Mouse (Mus musculus): Measurements from ENCODE around the gene 4933434E20Rik. TPM values are rescaled to one million over a fixed set of nuclear protein-coding genes. Genes with fewer than 3 reads are reported as not detected.

Gene 4933434E20Rik
- polyA plus RNA-seq, 1 experiment: 67.1 TPM

DNA sequence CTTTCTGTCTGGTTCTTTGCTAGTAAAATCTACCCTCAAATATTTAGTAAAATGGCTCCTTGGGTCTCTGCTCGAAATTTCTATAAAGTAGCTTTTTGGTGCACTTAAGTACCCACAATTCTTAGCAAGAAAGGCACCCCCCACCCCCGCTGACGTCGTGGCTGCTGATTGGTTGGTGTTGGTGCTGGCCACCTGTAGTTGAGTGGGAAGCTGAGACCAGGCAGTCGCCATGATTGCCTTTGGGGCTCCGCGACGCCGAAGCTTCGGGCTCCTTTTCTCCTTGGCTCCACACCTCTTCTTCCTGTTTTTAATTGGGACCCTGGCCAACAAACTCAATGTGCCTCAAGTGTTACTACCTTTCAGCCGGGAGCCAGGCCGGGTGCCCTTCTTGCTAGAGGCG lies 52.5 kb downstream of the 4933434E20Rik start, which contains the start of gene Nup210l:
Gene Nup210l, plus strand, starts transcription at position 195 of the 400 bp plus-strand sequence.
- Histone ChIP-seq H3K27ac (ENCODE audit: insufficient read depth, low read length) (no peak within 1 kb of the TSS), H3K27me3 (ENCODE audit: control insufficient read depth, insufficient read depth, low read length, poor library complexity, severe bottlenecking) (no peaks in the 10 kb centered on the region), H3K4me3 (ENCODE audit: low read depth, low read length) (no peak within 1 kb of the TSS), H3K36me3 (ENCODE audit: control insufficient read depth, insufficient read depth, low read length, poor library complexity, severe bottlenecking) (peaks cover 2% of the 10 kb centered on the region; the same call in 1 of the 2 replicates), H3K9ac (ENCODE audit: low read depth, poor library complexity, severe bottlenecking) (no peak within 1 kb of the TSS), H3K9me3 (replicated peaks; ENCODE audit: control insufficient read depth, insufficient read depth, low read length, poor library complexity, severe bottlenecking) (no peaks in the 10 kb centered on the region), H3K4me1 (ENCODE audit: control insufficient read depth, insufficient read depth, low read length) (peaks cover 2% of the 10 kb centered on the region)
- no peak for TF ChIP-seq POLR2A (IDR thresholded peaks at IDR 0.05; ENCODE audit: insufficient read depth, low read length)
- TF ChIP-seq EP300 (IDR thresholded peaks at IDR 0.05; ENCODE audit: insufficient read depth, low read depth, low read length): no peak
- no peak for TF ChIP-seq CTCF (IDR thresholded peaks at IDR 0.05; ENCODE audit: low read depth, low read length)

DNA sequence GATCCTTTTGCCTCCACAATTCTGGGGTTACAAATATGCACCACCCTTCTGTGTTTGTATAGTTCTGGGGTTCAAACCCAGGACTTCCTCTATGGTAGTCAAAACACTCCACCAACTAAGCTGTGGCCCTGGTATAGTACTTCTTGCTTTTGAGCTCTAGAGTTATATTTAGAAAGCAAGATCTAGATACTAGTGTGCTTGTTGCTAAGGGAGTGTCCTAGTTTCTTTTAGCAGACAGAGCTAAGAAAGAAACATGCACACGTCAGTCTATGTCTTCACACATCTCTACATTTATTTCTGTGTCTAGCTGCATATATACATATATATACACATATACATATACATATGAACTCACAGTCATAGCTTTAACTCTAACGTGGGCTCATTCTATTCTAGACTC lies 60.3 kb downstream of the 4933434E20Rik start:
- Histone ChIP-seq H3K4me3 (ENCODE audit: low read depth, low read length) (no peak overlapping the region), H3K27ac (ENCODE audit: insufficient read depth, low read length) (no peak overlapping the region), H3K27me3 (ENCODE audit: control insufficient read depth, insufficient read depth, low read length, poor library complexity, severe bottlenecking) (no peaks in the 10 kb centered on the region), H3K36me3 (ENCODE audit: control insufficient read depth, insufficient read depth, low read length, poor library complexity, severe bottlenecking) (no peaks in the 10 kb centered on the region), H3K9me3 (replicated peaks; ENCODE audit: control insufficient read depth, insufficient read depth, low read length, poor library complexity, severe bottlenecking) (no peaks in the 10 kb centered on the region), H3K9ac (ENCODE audit: low read depth, poor library complexity, severe bottlenecking) (no peak overlapping the region), H3K4me1 (ENCODE audit: control insufficient read depth, insufficient read depth, low read length) (no peaks in the 10 kb centered on the region)
- TF ChIP-seq POLR2A (IDR thresholded peaks at IDR 0.05; ENCODE audit: insufficient read depth, low read length): no peak
- TF ChIP-seq CTCF (IDR thresholded peaks at IDR 0.05; ENCODE audit: low read depth, low read length): no peak
- no peak for TF ChIP-seq EP300 (IDR thresholded peaks at IDR 0.05; ENCODE audit: insufficient read depth, low read depth, low read length)

DNA sequence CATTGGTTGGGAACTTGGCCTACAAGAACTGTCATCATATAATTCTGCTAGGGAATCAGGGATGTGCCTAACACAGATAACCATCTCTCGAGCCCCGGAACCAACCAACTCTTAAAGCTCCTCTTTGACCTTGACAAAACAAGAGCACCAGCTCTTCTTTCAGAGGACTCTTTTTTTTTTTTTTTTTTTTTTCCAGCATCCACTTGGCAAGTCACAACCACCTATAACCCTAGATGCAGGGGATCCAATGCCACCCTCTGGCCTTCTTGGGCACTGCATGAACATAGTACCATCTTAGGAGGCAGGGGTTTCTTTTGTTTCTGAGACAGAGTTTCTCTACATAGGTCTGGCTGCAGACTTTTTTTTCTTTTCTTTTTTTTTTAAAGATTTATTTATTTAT lies 62.9 kb downstream of the 4933434E20Rik start:
- Histone ChIP-seq H3K9me3 (replicated peaks; ENCODE audit: control insufficient read depth, insufficient read depth, low read length, poor library complexity, severe bottlenecking) (no peaks in the 10 kb centered on the region), H3K27ac (ENCODE audit: insufficient read depth, low read length) (no peak overlapping the region), H3K4me3 (ENCODE audit: low read depth, low read length) (no peak overlapping the region), H3K36me3 (ENCODE audit: control insufficient read depth, insufficient read depth, low read length, poor library complexity, severe bottlenecking) (no peaks in the 10 kb centered on the region), H3K27me3 (ENCODE audit: control insufficient read depth, insufficient read depth, low read length, poor library complexity, severe bottlenecking) (no peaks in the 10 kb centered on the region), H3K4me1 (ENCODE audit: control insufficient read depth, insufficient read depth, low read length) (no peaks in the 10 kb centered on the region), H3K9ac (ENCODE audit: low read depth, poor library complexity, severe bottlenecking) (no peak overlapping the region)
- TF ChIP-seq CTCF (IDR thresholded peaks at IDR 0.05; ENCODE audit: low read depth, low read length): no peak
- no peak for TF ChIP-seq POLR2A (IDR thresholded peaks at IDR 0.05; ENCODE audit: insufficient read depth, low read length)
- no peak for TF ChIP-seq EP300 (IDR thresholded peaks at IDR 0.05; ENCODE audit: insufficient read depth, low read depth, low read length)

DNA sequence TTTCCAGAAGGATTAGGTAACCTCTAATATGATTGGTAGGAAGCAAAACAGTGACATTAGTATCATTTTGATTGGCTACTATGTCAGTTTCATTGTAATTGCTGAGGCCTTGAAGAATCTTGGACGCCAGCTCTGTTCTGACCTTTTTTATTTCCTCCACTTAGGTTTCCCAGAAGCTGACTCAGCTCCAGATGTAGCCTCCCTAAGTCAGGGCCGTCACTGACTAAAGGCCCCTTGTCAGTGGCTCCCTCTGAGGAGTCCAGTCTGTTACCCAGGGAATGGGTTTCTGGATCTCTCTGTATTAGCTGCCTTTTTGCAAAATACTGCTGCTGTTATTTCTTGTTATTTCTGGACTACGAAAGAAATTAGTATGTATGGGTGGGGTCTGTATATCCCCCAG lies 64.1 kb downstream of the 4933434E20Rik start:
- TF ChIP-seq EP300 (IDR thresholded peaks at IDR 0.05; ENCODE audit: insufficient read depth, low read depth, low read length): no peak
- TF ChIP-seq POLR2A (IDR thresholded peaks at IDR 0.05; ENCODE audit: insufficient read depth, low read length): no peak
- no peak for TF ChIP-seq CTCF (IDR thresholded peaks at IDR 0.05; ENCODE audit: low read depth, low read length)
- no peak overlapping the region for H3K9ac ChIP-seq (ENCODE audit: low read depth, poor library complexity, severe bottlenecking)

More for the DNA sequence above, 64.1 kb downstream of the 4933434E20Rik start:
- no peak overlapping the region for H3K4me3 ChIP-seq (ENCODE audit: low read depth, low read length)
- no peaks in the 10 kb centered on the region for H3K4me1 ChIP-seq (ENCODE audit: control insufficient read depth, insufficient read depth, low read length)
- no peak overlapping the region for H3K27ac ChIP-seq (ENCODE audit: insufficient read depth, low read length)
- no peaks in the 10 kb centered on the region for H3K27me3 ChIP-seq (ENCODE audit: control insufficient read depth, insufficient read depth, low read length, poor library complexity, severe bottlenecking)
- H3K9me3 ChIP-seq (replicated peaks; ENCODE audit: control insufficient read depth, insufficient read depth, low read length, poor library complexity, severe bottlenecking): no peaks in the 10 kb centered on the region
- H3K36me3 ChIP-seq (ENCODE audit: control insufficient read depth, insufficient read depth, low read length, poor library complexity, severe bottlenecking): no peaks in the 10 kb centered on the region

Other genes starting within 250 kb of the 4933434E20Rik start
- gene She, start 220.3 kb upstream of the 4933434E20Rik start, polyA plus RNA-seq (2011; ENCODE audit: insufficient read depth, insufficient read length, low read depth, missing spikeins): 4.2 and 4.4 TPM in 2 replicates
- gene Il6ra, start 138.4 kb upstream of the 4933434E20Rik start, polyA plus RNA-seq (2011; ENCODE audit: insufficient read depth, insufficient read length, low read depth, missing spikeins): 0.84 and 0.97 TPM in 2 replicates
- gene Atp8b2, start 88.1 kb upstream of the 4933434E20Rik start, polyA plus RNA-seq (2011; ENCODE audit: insufficient read depth, insufficient read length, low read depth, missing spikeins): 26.8 and 32.1 TPM in 2 replicates
- 169 and 170 TPM in 2 replicates for gene Hax1, start 52.9 kb upstream of the 4933434E20Rik start, polyA plus RNA-seq (2011; ENCODE audit: insufficient read depth, insufficient read length, low read depth, missing spikeins)
- gene Ubap2l, start 992 bp downstream of the 4933434E20Rik start, polyA plus RNA-seq (2011; ENCODE audit: insufficient read depth, insufficient read length, low read depth, missing spikeins): 414 and 432 TPM in 2 replicates
- 286 and 305 TPM in 2 replicates for gene Tpm3, start 21.0 kb downstream of the 4933434E20Rik start, polyA plus RNA-seq (2011; ENCODE audit: insufficient read depth, insufficient read length, low read depth, missing spikeins)
- gene Nup210l, start 52.5 kb downstream of the 4933434E20Rik start, polyA plus RNA-seq (2011; ENCODE audit: insufficient read depth, insufficient read length, low read depth, missing spikeins): 0.73 and 0.81 TPM in 2 replicates
- 28.1 and 44.0 TPM in 2 replicates for gene Rps27, start 162.0 kb downstream of the 4933434E20Rik start, polyA plus RNA-seq (2011; ENCODE audit: insufficient read depth, insufficient read length, low read depth, missing spikeins)
- gene Rab13, start 162.1 kb downstream of the 4933434E20Rik start, polyA plus RNA-seq (2011; ENCODE audit: insufficient read depth, insufficient read length, low read depth, missing spikeins): 8.0 and 12.4 TPM in 2 replicates
- 23.7 and 24.5 TPM in 2 replicates for gene Jtb, start 180.0 kb downstream of the 4933434E20Rik start, polyA plus RNA-seq (2011; ENCODE audit: insufficient read depth, insufficient read length, low read depth, missing spikeins)
- 3.7 and 4.6 TPM in 2 replicates for gene Creb3l4, start 191.9 kb downstream of the 4933434E20Rik start, polyA plus RNA-seq (2011; ENCODE audit: insufficient read depth, insufficient read length, low read depth, missing spikeins)
- 60.5 and 62.4 TPM in 2 replicates for gene Slc39a1, start 196.5 kb downstream of the 4933434E20Rik start, polyA plus RNA-seq (2011; ENCODE audit: insufficient read depth, insufficient read length, low read depth, missing spikeins)
- gene Crtc2, start 202.5 kb downstream of the 4933434E20Rik start, polyA plus RNA-seq (2011; ENCODE audit: insufficient read depth, insufficient read length, low read depth, missing spikeins): 32.4 and 34.6 TPM in 2 replicates
- 12.3 and 12.8 TPM in 2 replicates for gene Dennd4b, start 213.5 kb downstream of the 4933434E20Rik start, polyA plus RNA-seq (2011; ENCODE audit: insufficient read depth, insufficient read length, low read depth, missing spikeins)
- gene Gatad2b, start 241.5 kb downstream of the 4933434E20Rik start, polyA plus RNA-seq (2011; ENCODE audit: insufficient read depth, insufficient read length, low read depth, missing spikeins): 59.0 and 66.1 TPM in 2 replicates

Measured in ES-Bruce4 (cell line).